Mouse (Mus musculus) megakaryocyte progenitor cell, adult 5-6 weeks (primary cell): Measurements from ENCODE around the gene Pdzd7. TPM values are rescaled to one million over a fixed set of nuclear protein-coding genes. Genes with fewer than 3 reads are reported as not detected.

ENCODE experiments used
- ATAC-seq: replicated peaks from 2 replicates; pipeline ENCODE4 v1.8.0; 2016; ENCODE audit warnings: mild to moderate bottlenecking, moderate TSS enrichment, inconsistent platforms; ENCODE audit not compliant: poor library complexity
- total RNA-seq, 2 experiments: library from RNA; stranded (forward) in 1 of 2; stranded (reverse) in 1 of 2; fragments of 157-497, 149-512 nt in 1 of 2; fragments of 200-1000 nt in 1 of 2; gene quantifications; 2 replicates each; pipeline versions ENCODE4 v1.2.3 to v1.2.4; 2015 to 2017

Gene Pdzd7
- total RNA-seq, 2 experiments from 2014 or later, result not detected

GRCm38 (mm10) chr19:45013581-45014225 is 31.8 kb downstream of the Pdzd7 start:
- ATAC-seq, result no peak

GRCm38 (mm10) chr19:45012636-45013035 is 32.9 kb downstream of the Pdzd7 start:
- ATAC-seq, result no peak

- ATAC-seq, result no peak
Observed at GRCm38 (mm10) chr19:45012219-45012618, 33.3 kb downstream of the Pdzd7 start.

- no peak for ATAC-seq
Observed at GRCm38 (mm10) chr19:45010646-45011045, 34.9 kb downstream of the Pdzd7 start.

GRCm38 (mm10) chr19:45007425-45008191 is 37.9 kb downstream of the Pdzd7 start:
- no peak for ATAC-seq

- no peak for ATAC-seq
Observed at GRCm38 (mm10) chr19:45007021-45007420, 38.5 kb downstream of the Pdzd7 start.

GRCm38 (mm10) chr19:45005957-45006712 is 39.4 kb downstream of the Pdzd7 start, which contains the start of gene Mrpl43:
TSS of gene Mrpl43 (minus strand) at chr19:45006442.
- peak; percentile 91 for ATAC-seq

- ATAC-seq, result peak; percentile 69
Observed at GRCm38 (mm10) chr19:45005444-45005843, 40.1 kb downstream of the Pdzd7 start, which contains the start of gene Twnk. TSS of gene Twnk (plus strand) at chr19:45005663.

- ATAC-seq, result no peak
Observed at GRCm38 (mm10) chr19:45003740-45004516, 41.6 kb downstream of the Pdzd7 start.

- no peak for ATAC-seq
Observed at GRCm38 (mm10) chr19:45002301-45002700, 43.2 kb downstream of the Pdzd7 start.

- ATAC-seq, result no peak
Observed at GRCm38 (mm10) chr19:44999647-45000046, 45.9 kb downstream of the Pdzd7 start.

GRCm38 (mm10) chr19:44997786-44998185 is 47.7 kb downstream of the Pdzd7 start:
- ATAC-seq, result no peak

- no peak for ATAC-seq
Observed at GRCm38 (mm10) chr19:44992712-44993111, 52.8 kb downstream of the Pdzd7 start.

- no peak for ATAC-seq
Observed at GRCm38 (mm10) chr19:44992246-44992645, 53.3 kb downstream of the Pdzd7 start.

GRCm38 (mm10) chr19:44991031-44991430 is 54.5 kb downstream of the Pdzd7 start:
- ATAC-seq, result no peak

GRCm38 (mm10) chr19:44989567-44990495 is 55.7 kb downstream of the Pdzd7 start:
- ATAC-seq, result no peak

GRCm38 (mm10) chr19:44988831-44989566 is 56.5 kb downstream of the Pdzd7 start, which contains the start of gene Sema4g:
TSS of gene Sema4g (plus strand) at chr19:44989101.
- ATAC-seq, result 0 out of 2 replicates have a peak, but pooled peaks have one; percentile 29

GRCm38 (mm10) chr19:44988321-44988720 is 57.2 kb downstream of the Pdzd7 start:
- no peak for ATAC-seq

GRCm38 (mm10) chr19:44987851-44988250 is 57.7 kb downstream of the Pdzd7 start:
- ATAC-seq, result no peak
